ENCODE assay signal across 22 mouse cellular contexts in the genomic region with DNA sequence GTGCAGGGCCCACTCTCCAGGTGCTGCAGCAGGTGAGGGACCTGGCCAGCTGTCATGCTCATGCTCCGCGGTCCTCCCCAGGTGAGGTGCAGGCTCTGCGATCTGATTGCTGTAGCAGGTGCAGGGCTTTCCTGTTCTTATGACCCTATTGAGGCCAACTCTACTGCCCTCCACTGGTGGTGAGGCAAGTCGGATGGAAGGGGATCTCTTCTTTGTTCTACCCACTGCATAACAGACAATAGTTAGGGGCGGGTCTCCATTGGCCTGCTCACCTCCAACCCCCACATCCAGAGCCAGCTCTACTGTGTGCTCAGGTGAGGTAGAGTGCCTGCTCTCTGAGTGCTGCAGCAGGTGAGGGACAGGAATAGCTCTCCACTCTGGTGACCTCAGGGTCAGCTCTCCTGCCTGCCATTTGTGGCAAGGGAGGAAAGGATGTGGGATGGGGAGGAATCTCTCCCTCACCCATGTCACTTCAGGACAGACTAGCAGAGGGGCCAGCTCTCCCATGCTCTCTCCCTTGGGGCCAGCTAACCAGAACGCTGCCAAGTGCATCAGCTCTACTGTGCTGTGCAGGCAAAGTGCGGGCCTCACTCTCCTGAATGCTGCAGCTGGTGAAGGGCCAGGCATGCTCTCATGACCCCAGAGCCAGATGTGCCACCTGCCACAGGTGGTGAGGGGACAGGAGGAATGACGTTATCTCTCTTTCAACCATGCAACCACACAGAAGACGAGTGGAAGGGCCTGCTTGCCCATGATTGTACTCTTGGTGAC.
A peak's percentile ranks its signal among the peaks of the same experiment; 100 is the strongest.
DNase-seq lines count a peak whose midpoint lies in the region; ATAC-seq and TF ChIP-seq lines count a peak whose summit lies in the region.
"Had no signal": no experiment of that assay in that cellular context is flagged by ENCODE, and none has a peak within 500 bp of the region (broad histone marks: within the 10 kb centered on the region; RNA-seq: fewer than 3 reads in every experiment).

No protein-coding gene starts in this region.

- no peak for DNase-seq in lung, embryonic 14.5 days
- DNase-seq in lung, adult 2 months, result no peak
- no peak for DNase-seq in stomach, postnatal 0 days (ENCODE audit: low spot score)
- DNase-seq in left cerebral cortex, adult 9 months (ENCODE audit: low spot score in 2 of 2), result no peak
- DNase-seq in cerebellum, postnatal 36 days, result no peak
- DNase-seq: adrenal gland, postnatal 10 days; cerebellum, adult 9-11 months; gastrocnemius, postnatal 14 days; heart, postnatal 10 days; lung, postnatal 10 days; thymus, adult 18-20 months had no signal

- H3K9ac ChIP-seq in forebrain, embryonic 13.5 days, result no peak overlapping the region
- no peak overlapping the region for H3K9ac ChIP-seq in forebrain, embryonic 16.5 days (replicated peaks; ENCODE audit: low read depth, low read length)
- no peak overlapping the region for H3K9ac ChIP-seq in lung, embryonic 14.5 days
- no peak overlapping the region for H3K9ac ChIP-seq in stomach, embryonic 16.5 days (ENCODE audit: low read length)
- H3K9ac ChIP-seq in stomach, postnatal 0 days (ENCODE audit: low read length), result no peak overlapping the region
- H3K9ac ChIP-seq: hindbrain, embryonic 13.5 days; kidney, embryonic 15.5 days; liver, embryonic 14.5 days; neural tube, embryonic 15.5 days had no signal

- no peak overlapping the region for H3K4me3 ChIP-seq in forebrain, embryonic 13.5 days
- H3K4me3 ChIP-seq in forebrain, embryonic 16.5 days (replicated peaks; ENCODE audit: low read length), result no peak overlapping the region
- no peak overlapping the region for H3K4me3 ChIP-seq in lung, embryonic 14.5 days (ENCODE audit: low read depth, low read length)
- H3K4me3 ChIP-seq in lung, adult 2 months (replicated peaks; ENCODE audit: extremely low read depth, low read depth, low read length), result no peak overlapping the region
- no peak overlapping the region for H3K4me3 ChIP-seq in stomach, embryonic 16.5 days (replicated peaks; ENCODE audit: low read length)
- no peak overlapping the region for H3K4me3 ChIP-seq in stomach, postnatal 0 days (ENCODE audit: low read depth, low read length)
- H3K4me3 ChIP-seq: forebrain, embryonic 10.5 days; heart, embryonic 10.5 days; hindbrain, embryonic 13.5 days; kidney, embryonic 15.5 days; neural tube, embryonic 15.5 days had no signal

- no peak for TF ChIP-seq CTCF in lung, embryonic 14.5 days (IDR thresholded peaks at IDR 0.05; ENCODE audit: low read depth)
- no peak for TF ChIP-seq CTCF in lung, adult 2 months (IDR thresholded peaks at IDR 0.05; ENCODE audit: insufficient read depth, low read length)
- no peak for TF ChIP-seq CTCF in stomach, postnatal 0 days (IDR thresholded peaks at IDR 0.05; ENCODE audit: low read depth)

- 63% methylated on average over 9 of the region's 9 CpGs for WGBS in forebrain, embryonic 13.5 days
- WGBS in forebrain, embryonic 16.5 days, result 71% methylated on average over 9 of the region's 9 CpGs
- 62% methylated on average over 9 of the region's 9 CpGs for WGBS in lung, embryonic 14.5 days
- 65% methylated on average over 9 of the region's 9 CpGs for WGBS in lung, adult 2 months
- 67% methylated on average over 9 of the region's 9 CpGs for WGBS in stomach, embryonic 16.5 days
- 70% methylated on average over 9 of the region's 9 CpGs for WGBS in stomach, postnatal 0 days

- H3K27me3 ChIP-seq in forebrain, embryonic 13.5 days, result no peaks in the 10 kb centered on the region
- no peaks in the 10 kb centered on the region for H3K27me3 ChIP-seq in forebrain, embryonic 16.5 days (replicated peaks; ENCODE audit: control insufficient read depth, insufficient read depth, low read length)
- no peaks in the 10 kb centered on the region for H3K27me3 ChIP-seq in lung, embryonic 14.5 days (ENCODE audit: insufficient read depth, low read length)
- no peaks in the 10 kb centered on the region for H3K27me3 ChIP-seq in stomach, embryonic 16.5 days (ENCODE audit: control insufficient read depth, insufficient read depth, low read length)
- H3K27me3 ChIP-seq in stomach, postnatal 0 days (ENCODE audit: control insufficient read depth, insufficient read depth, low read length), result no peaks in the 10 kb centered on the region
- H3K27me3 ChIP-seq: hindbrain, embryonic 13.5 days; kidney, embryonic 15.5 days; neural tube, embryonic 15.5 days had no signal

- no peaks in the 10 kb centered on the region for H3K4me1 ChIP-seq in forebrain, embryonic 13.5 days
- H3K4me1 ChIP-seq in forebrain, embryonic 16.5 days (replicated peaks; ENCODE audit: control insufficient read depth, insufficient read depth, low read length), result no peaks in the 10 kb centered on the region
- H3K4me1 ChIP-seq in lung, embryonic 14.5 days (ENCODE audit: insufficient read depth), result no peaks in the 10 kb centered on the region
- no peaks in the 10 kb centered on the region for H3K4me1 ChIP-seq in lung, adult 2 months (ENCODE audit: control insufficient read depth, insufficient read depth, low read length)
- no peaks in the 10 kb centered on the region for H3K4me1 ChIP-seq in stomach, embryonic 16.5 days (ENCODE audit: control insufficient read depth, insufficient read depth, low read length)
- no peaks in the 10 kb centered on the region for H3K4me1 ChIP-seq in stomach, postnatal 0 days (replicated peaks; ENCODE audit: control insufficient read depth, insufficient read depth)
- H3K4me1 ChIP-seq: forebrain, embryonic 10.5 days; heart, embryonic 10.5 days; hindbrain, embryonic 13.5 days; kidney, embryonic 15.5 days; neural tube, embryonic 15.5 days had no signal

- H3K27ac ChIP-seq in forebrain, embryonic 13.5 days, result no peak overlapping the region
- H3K27ac ChIP-seq in forebrain, embryonic 16.5 days (ENCODE audit: low read length), result no peak overlapping the region
- no peak overlapping the region for H3K27ac ChIP-seq in lung, embryonic 14.5 days (ENCODE audit: low read depth)
- H3K27ac ChIP-seq in stomach, embryonic 16.5 days (ENCODE audit: low read length), result no peak overlapping the region
- no peak overlapping the region for H3K27ac ChIP-seq in stomach, postnatal 0 days (replicated peaks)
- H3K27ac ChIP-seq: forebrain, embryonic 10.5 days; heart, embryonic 10.5 days; hindbrain, embryonic 13.5 days; kidney, embryonic 15.5 days; liver, embryonic 14.5 days; neural tube, embryonic 15.5 days had no signal

- H3K4me2 ChIP-seq in forebrain, embryonic 13.5 days, result no peak overlapping the region
- H3K4me2 ChIP-seq in forebrain, embryonic 16.5 days (ENCODE audit: low read length), result no peak overlapping the region
- H3K4me2 ChIP-seq in lung, embryonic 14.5 days, result no peak overlapping the region
- H3K4me2 ChIP-seq in stomach, embryonic 16.5 days (ENCODE audit: low read depth, low read length), result no peak overlapping the region
- H3K4me2 ChIP-seq in stomach, postnatal 0 days (replicated peaks; ENCODE audit: low read depth), result no peak overlapping the region
- H3K4me2 ChIP-seq: hindbrain, embryonic 13.5 days; kidney, embryonic 15.5 days; neural tube, embryonic 15.5 days had no signal

- no peak for TF ChIP-seq POLR2A in lung, adult 2 months (IDR thresholded peaks at IDR 0.05; ENCODE audit: borderline replicate concordance, extremely low read depth, low read depth, low read length)

- no peaks in the 10 kb centered on the region for H3K36me3 ChIP-seq in forebrain, embryonic 13.5 days (ENCODE audit: poor library complexity, severe bottlenecking)
- H3K36me3 ChIP-seq in forebrain, embryonic 16.5 days (ENCODE audit: control insufficient read depth, insufficient read depth), result no peaks in the 10 kb centered on the region
- H3K36me3 ChIP-seq in lung, embryonic 14.5 days (ENCODE audit: insufficient read depth), result no peaks in the 10 kb centered on the region
- H3K36me3 ChIP-seq in stomach, embryonic 16.5 days (ENCODE audit: control insufficient read depth, insufficient read depth, low read length), result no peaks in the 10 kb centered on the region
- H3K36me3 ChIP-seq in stomach, postnatal 0 days (ENCODE audit: control insufficient read depth, insufficient read depth, low read length), result no peaks in the 10 kb centered on the region
- H3K36me3 ChIP-seq: forebrain, embryonic 10.5 days; heart, embryonic 10.5 days; hindbrain, embryonic 13.5 days; kidney, embryonic 15.5 days; neural tube, embryonic 15.5 days had no signal

- H3K9me3 ChIP-seq in forebrain, embryonic 13.5 days (replicated peaks), result no peaks in the 10 kb centered on the region
- no peaks in the 10 kb centered on the region for H3K9me3 ChIP-seq in forebrain, embryonic 16.5 days (ENCODE audit: control insufficient read depth, low read length)
- H3K9me3 ChIP-seq in lung, embryonic 14.5 days (ENCODE audit: low read depth, low read length), result no peaks in the 10 kb centered on the region
- H3K9me3 ChIP-seq in stomach, embryonic 16.5 days (replicated peaks; ENCODE audit: control insufficient read depth, low read length), result no peaks in the 10 kb centered on the region
- no peaks in the 10 kb centered on the region for H3K9me3 ChIP-seq in stomach, postnatal 0 days (ENCODE audit: control insufficient read depth, low read length)
- H3K9me3 ChIP-seq: forebrain, embryonic 10.5 days; heart, embryonic 10.5 days; hindbrain, embryonic 13.5 days; kidney, embryonic 15.5 days; neural tube, embryonic 15.5 days had no signal

- ATAC-seq in forebrain, embryonic 13.5 days, result peak; percentile 41; the same call in 1 of the 2 replicates
- ATAC-seq in forebrain, embryonic 16.5 days, result no peak
- peak; percentile 24; the same call in 1 of the 2 replicates for ATAC-seq in lung, embryonic 14.5 days (ENCODE audit: insufficient read depth)
- peak; percentile 13; the same call in 1 of the 2 replicates for ATAC-seq in stomach, embryonic 16.5 days (ENCODE audit: insufficient read depth, low FRiP score)
- ATAC-seq in stomach, postnatal 0 days (ENCODE audit: low FRiP score, low TSS enrichment), result no peak
- ATAC-seq: activated CD4-positive, CD25-positive, alpha-beta regulatory T cell, adult 4 months; intestine, postnatal 0 days had no signal

- TF ChIP-seq EP300 in stomach, postnatal 0 days (optimal IDR thresholded peaks at IDR 0.05), result no peak

Comparison
In these comparisons a context has a peak if more than half of its experiments do, and no peak if none do; other contexts are left out.
1. ATAC-seq: peak in forebrain, embryonic 13.5 days (single experiment), lung, embryonic 14.5 days (single experiment) and stomach, embryonic 16.5 days (single experiment); none in forebrain, embryonic 16.5 days (single experiment) and stomach, postnatal 0 days (single experiment).